Mouse (Mus musculus) urinary bladder, postnatal 4 days (tissue): ENCODE data around the gene Pola2.

Experiments used
- DNase-seq, 2 experiments: peaks; one replicate each; pipeline ENCODE4 v3.0.0; 2021 to 2022; ENCODE audit warnings: low spot score in 2 of 2

Pola2 gene

DNA sequence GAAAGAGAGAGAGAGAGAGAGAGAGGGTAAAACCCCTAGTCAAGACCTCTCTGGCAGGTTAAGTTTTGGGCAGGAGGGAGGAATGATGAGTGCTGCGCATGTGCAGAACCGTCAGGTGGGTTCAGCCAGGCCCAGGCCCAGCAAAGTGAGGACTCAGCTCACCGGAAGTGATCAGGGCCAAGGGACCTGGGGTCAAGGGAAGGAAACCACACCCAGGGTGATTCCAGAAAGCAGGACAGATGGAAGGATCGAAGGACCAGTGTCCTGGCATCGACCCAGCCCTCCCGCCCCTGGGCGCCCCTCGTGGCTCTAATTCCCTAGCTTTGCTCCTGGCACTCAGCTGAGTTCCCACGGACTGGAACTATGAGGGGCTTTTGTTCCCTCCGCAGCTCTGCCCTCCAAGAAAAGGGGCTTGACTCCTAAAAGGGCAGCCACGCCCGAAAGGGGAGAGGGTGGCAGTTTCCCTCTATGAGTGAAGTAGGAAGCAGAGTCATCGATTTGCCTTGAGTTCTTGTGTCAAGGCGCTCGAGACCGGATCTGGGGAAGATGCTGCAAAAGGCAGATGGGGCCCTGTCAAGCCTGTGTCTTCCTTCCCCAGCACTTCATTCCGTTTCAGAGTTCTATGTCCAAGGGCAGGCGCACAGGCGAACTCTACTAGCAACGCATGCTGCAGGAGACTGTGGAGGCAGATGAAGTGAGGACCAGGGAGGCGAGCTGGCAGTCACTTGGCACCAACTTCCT is 26.7 kb downstream of the Pola2 start:
- DNase-seq: no peak

GRCm38 (mm10) chr19:5935691-5936090 is 28.3 kb downstream of the Pola2 start:
- DNase-seq: no peak

GRCm38 (mm10) chr19:5935266-5935665 is 28.7 kb downstream of the Pola2 start:
- DNase-seq: peak in 1 of 2 experiments; percentile 78

DNA sequence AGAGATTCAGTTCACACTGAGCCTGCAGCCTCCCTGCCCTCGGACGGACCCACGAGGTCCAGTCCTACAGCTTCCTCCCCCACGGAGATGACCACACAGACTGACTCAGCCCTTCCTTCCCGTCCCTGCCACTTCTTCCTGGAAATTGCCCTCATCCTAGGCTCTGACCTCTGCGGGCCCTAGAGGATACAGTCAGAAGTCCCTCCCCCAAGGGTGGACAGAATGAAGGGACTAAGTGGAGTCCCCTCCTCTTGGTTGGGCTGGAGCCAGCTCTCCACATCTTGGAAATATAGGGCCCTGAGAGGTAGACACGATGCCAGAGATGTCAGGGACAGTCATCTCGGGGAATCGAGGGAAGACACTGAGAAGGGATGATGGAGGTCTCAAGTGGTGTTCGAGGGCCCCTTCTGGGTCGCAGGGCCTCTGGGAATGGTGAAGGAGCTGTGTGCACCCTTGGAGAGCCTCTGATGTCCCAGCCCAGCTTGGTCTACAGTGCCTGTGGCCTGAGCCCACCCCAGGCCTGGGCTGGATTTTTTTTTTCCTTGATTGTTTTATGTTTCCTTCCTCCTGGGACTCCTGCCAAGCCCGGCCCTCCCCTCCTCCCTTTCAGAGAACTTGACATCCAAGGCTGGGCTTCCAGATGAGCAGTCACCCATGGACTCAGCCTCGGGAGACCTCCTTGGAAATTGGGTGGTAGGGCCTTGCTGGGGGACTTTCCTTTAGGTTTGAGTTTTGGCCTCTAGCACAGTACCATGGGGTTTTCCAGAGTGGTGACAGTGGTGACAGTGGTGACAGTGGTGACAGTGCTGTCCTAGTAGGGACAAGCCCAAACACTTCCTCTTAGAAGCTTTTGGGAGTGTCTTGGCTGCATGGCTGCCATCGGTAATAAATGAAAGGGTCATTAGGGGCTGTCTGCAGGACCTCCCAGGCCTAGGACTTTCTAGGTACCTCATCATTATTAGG is 34.1 kb downstream of the Pola2 start:
- DNase-seq: peak; percentile 60 to 76

GRCm38 (mm10) chr19:5928546-5928945 is 35.5 kb downstream of the Pola2 start:
- DNase-seq: no peak

GRCm38 (mm10) chr19:5928104-5928503 is 35.9 kb downstream of the Pola2 start:
- no peak for DNase-seq

DNA sequence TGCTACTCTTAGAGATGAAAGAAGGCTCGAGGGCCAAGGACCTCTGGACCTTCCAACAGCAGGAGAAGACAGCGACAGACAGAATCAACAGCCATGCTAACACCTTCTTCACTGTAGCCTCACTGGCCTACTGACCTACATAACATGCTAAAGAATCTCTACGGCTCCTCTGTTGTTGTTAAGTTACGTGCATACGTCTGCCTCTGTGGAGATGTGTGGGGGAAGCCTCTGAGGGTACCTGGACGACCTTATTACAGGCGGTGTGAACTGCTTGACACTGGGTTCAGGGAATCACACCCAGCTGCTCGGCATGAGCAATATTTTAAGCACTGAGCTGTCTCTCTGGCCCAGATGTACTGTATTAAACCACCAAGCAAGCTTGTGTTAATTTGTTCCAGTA is 36.5 kb downstream of the Pola2 start:
- no peak for DNase-seq

DNA sequence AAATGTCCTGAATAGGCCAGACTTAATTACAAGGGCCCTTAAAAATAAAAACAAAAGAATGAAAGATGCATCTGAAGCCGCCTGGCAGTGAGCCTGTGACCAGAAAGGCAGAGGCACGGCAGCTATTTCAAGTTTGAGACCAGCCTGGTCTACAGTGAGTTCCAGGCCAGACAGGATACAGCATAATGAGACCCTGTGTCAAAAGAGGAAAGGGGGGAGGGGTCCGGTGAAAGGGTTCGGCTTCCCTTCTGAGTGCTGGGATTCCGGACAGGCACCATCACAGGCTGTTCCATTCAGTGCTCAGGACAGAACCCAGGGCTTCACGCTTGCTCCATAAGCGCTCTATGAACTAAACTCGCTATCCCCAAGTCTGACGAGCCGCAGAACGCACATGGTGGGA is 37.0 kb downstream of the Pola2 start:
- DNase-seq: no peak

GRCm38 (mm10) chr19:5925311-5925855 is 38.6 kb downstream of the Pola2 start:
- DNase-seq: no peak

DNA sequence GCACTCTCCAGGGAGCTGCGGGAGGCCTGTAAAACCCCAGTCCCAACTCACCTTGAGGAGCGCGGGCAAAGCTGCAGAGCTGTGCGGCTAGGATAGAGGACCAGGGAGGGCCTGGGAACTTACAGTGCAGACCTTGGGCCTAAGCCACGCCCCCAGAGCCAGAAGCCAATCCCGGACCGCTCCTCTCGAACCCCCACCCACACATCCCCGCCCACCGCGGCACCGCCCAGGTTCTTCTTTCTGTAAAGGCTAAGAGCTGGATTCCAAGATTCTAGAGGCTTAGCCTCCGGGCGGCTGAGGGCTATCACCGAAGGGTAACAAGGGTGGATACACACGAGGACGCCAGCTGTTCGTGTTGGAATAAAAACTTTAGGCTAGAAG is 39.3 kb downstream of the Pola2 start, which contains the start of gene Cdc42ep2:
Gene Cdc42ep2 (minus strand): TSS at position 104 of the 381 bp plus-strand sequence.
- peak; percentile 96 to 98 for DNase-seq

GRCm38 (mm10) chr19:5923990-5924712 is 39.9 kb downstream of the Pola2 start:
- DNase-seq: peak; percentile 82 to 94

DNA sequence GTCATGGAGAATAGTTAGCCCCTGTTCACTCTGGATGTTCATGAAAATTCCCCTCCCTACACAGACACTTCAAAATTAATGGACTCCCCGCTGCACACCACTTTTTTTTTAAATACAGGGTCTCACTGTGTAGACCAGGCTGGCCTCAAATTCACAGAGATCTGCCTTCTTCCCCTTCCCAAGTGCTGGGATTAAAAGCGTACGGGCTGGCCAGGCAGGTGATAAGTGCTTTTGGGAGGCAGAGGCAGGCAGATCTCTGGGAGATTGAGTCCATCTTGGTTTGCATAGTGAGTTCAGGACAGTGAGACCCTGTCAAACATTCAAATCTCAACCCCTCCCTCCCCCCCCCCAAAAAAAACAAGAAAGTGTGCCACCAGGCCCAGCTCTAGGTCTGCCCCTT is 41.0 kb downstream of the Pola2 start:
- DNase-seq: no peak

DNA sequence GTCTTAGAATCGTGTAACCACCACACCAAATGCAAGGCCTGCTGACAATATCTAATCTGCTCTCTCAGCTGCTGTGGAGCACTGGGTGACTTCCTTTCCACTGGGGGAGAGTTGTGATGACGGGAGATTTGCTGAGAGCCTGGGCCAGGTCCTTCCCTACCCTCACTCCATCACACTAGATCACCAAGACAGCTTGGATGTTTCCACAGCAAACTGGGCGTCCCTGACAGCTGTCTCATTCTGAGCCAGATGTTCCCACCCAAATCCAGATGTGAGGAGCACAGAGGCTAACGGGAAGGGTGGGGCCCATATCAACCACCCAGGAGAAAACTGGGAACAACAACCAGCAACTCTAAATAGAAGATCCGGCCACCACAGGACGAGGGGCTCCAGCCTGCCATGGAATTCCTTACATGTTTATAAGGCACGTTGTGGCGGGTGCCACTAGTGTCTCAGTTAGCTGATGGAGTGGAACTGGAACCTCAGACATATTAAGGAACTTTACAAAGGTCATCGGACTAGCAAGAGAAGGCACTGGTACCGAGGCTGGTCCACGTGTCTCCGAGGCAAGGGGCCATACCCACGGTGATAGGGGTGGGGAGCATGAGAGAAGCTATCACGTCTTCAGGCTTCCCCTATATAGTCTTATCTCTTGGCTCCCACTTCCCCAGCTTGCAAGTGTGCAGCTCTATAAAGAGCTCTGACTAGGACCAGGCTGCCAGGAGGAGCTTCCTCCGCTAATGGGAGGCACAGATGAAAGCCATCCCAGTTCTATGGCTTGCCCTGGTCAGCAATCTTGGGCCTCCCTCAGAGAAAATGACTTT is 41.7 kb downstream of the Pola2 start:
- no peak for DNase-seq

DNA sequence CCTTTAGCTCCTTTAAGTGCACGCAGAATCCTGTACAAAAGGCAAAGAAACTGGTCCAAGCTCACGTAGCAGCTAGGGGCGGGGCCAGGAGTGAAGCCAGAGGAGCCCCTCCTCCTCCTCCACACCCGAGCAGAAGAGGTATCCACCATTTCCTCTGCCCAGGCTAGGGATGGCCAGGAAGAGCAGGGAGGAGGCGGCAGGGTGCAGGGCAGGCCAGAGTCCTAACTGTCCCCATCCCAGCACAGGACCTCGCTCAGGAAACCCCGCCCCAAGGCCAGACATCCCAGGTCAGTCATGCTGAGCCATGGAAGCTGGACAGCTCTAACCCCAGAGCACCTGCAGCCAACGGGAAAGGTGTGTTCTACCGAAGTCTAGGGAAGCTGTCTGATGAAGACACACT is 42.3 kb downstream of the Pola2 start:
- DNase-seq: no peak

GRCm38 (mm10) chr19:5913007-5913719 is 50.8 kb downstream of the Pola2 start, which contains the start of gene Dpf2:
TSS of gene Dpf2 (minus strand) at chr19:5913010.
- DNase-seq: no peak

DNA sequence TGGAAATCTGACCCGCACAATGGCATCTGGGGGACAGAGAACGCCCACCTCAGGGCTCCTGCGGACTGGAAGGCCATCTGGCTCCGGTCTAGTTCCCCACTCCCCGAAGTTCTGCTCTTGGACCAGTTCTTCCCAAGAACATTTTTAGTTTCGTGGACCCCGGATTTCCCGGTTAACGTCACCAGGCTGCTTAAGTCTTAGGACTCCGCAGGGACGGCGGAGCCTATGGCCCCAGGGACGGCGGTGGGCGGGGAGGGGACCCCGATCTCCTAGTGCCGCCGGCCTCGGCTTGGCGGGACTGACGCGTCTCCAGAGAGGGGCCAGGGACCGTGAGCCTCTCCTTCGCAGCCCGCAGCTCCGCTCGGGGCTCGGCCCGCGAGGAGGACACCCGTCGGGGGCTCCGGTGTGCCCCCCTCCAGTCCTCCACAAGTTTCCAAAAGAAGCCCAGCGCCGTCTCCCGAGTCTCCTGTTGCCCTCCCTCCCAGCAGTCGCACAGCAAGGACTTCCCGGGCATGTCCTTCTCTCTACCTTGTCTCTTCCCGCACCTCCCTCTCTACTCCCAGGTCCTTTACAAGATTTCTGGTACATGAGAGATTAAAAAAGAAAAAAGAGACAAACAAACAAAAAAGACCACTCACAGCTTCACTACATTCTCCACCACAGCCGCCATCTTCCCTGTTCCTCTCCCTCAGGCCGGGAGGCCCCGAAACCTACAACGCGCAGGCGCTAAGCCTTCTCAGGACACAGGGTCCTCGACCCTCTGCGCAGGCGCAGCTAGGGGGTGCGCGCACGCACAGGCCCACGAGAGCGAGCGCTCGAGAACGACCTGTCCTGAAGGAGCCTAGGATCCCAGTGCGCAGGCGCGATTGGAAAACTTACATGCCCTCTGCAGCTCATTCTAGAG is 51.6 kb downstream of the Pola2 start:
- peak; percentile 98 to 99 for DNase-seq

DNA sequence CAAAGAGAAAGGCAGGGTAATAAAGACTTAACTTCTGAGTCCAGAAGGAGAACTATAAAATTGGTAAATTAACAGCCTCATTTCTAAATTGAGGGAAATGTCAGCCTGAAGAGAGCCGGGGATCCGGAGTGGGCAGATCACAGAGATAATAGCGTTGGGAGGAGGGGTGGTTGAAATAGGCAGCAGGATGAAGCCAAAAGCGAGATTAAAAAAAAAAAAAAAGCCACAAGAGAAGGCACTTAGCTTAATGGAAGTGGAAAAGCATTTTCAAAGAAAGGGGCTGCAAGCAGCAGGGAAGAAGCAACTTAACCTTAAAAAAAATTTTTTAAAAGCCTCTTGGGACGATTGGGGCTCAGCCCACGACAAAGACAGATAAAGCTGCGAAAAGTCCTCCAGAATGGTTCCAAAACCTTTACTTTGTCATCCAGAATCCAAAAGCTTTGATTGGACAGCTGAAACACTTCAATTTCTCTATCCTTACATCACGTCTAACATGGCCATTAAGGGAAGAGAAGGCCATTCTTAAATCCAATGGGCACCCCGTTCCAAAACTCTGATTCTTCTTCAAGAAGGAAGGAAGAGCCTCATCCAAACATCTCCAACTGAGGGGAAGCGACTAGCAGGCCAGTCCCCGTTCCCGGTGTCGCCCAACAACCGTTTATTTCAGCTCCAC is 52.4 kb downstream of the Pola2 start:
- no peak for DNase-seq

DNA sequence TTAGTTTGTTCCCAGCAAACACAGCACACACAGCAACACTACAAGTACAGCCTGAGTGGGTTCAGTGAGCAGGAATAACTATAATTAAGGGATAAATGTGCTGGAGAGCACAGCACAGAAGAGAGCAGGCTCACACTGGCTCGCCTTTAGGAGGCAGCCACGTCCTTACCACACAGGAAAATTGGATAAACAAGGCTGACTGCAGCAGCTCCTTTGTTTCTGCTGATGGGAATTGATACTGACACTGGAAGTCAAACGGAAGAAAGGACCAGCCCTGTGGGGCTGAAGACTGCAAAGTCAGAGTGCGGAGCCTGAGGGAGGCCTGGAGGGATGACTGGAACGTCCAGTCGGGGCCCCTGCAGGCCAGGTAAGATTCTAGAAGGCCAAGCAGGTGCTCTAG is 53.8 kb downstream of the Pola2 start:
- DNase-seq: no peak

DNA sequence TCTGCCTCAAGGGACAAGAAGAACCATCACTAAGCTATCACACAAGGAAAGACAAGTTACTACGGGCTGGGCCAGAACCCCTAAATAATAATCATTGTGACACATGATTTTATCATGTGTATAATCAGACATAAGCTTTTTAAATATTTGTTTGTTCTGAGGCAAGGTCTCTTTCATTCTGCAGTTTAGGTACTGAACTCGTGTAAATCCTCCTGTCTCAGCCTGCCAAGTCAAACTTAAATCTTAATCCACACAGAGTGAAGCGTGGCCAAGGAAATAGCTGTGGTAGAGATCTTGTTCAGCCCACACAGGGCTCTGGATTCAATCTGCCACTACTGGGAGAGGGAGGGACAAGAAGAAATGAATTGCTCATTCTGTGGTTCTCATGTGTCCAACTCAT is 56.7 kb downstream of the Pola2 start:
- DNase-seq: no peak
